Mouse (Mus musculus) kidney, postnatal 25 days (tissue): ENCODE data around the gene Timm8a1.
A peak's percentile ranks its signal among the peaks of the same experiment; 100 is the strongest.
"Not testable (repeated sequence)": the region's sequence is repeated elsewhere in the genome, so short reads cannot be mapped to it uniquely, and the experiment has no call there.

ENCODE experiments used
- DNase-seq, 2 experiments: peaks; one replicate each; pipeline ENCODE4 v3.0.0; 2021; ENCODE audit warnings: mixed read lengths in 2 of 2

Gene Timm8a1

GRCm38 (mm10) chrX:134541145-134541954 is at the start of gene Timm8a1:
TSS of gene Timm8a1 (minus strand) at chrX:134541865.
- peak; percentile 46 to 79 for DNase-seq

GRCm38 (mm10) chrX:134589836-134590235 is 48.2 kb upstream of the Timm8a1 start:
- no peak for DNase-seq

GRCm38 (mm10) chrX:134588997-134589396 is 47.3 kb upstream of the Timm8a1 start:
- no peak for DNase-seq

- DNase-seq: no peak
Observed at GRCm38 (mm10) chrX:134588261-134588660, 46.6 kb upstream of the Timm8a1 start.

- no peak for DNase-seq
Observed at GRCm38 (mm10) chrX:134586447-134586846, 44.8 kb upstream of the Timm8a1 start.

GRCm38 (mm10) chrX:134585103-134586002 is 43.7 kb upstream of the Timm8a1 start, which contains the start of gene Rpl36a:
TSS of gene Rpl36a (plus strand) at chrX:134585654.
- DNase-seq: peak; percentile 93 to 94

GRCm38 (mm10) chrX:134582888-134583669 is 41.4 kb upstream of the Timm8a1 start, which contains the start of gene Btk:
TSS of gene Btk (minus strand) at chrX:134583570.
- DNase-seq: no peak

- no peak for DNase-seq
Observed at GRCm38 (mm10) chrX:134582270-134582669, 40.6 kb upstream of the Timm8a1 start.

- no peak for DNase-seq
Observed at GRCm38 (mm10) chrX:134580528-134581305, 39.1 kb upstream of the Timm8a1 start.

- no peak for DNase-seq
Observed at GRCm38 (mm10) chrX:134577896-134578295, 36.2 kb upstream of the Timm8a1 start.

GRCm38 (mm10) chrX:134566536-134567222 is 25.0 kb upstream of the Timm8a1 start:
- no peak for DNase-seq

- DNase-seq: no peak
Observed at GRCm38 (mm10) chrX:134564326-134564725, 22.7 kb upstream of the Timm8a1 start.

GRCm38 (mm10) chrX:134554425-134554824 is 12.8 kb upstream of the Timm8a1 start:
- DNase-seq: no peak

GRCm38 (mm10) chrX:134553326-134553725 is 11.7 kb upstream of the Timm8a1 start:
- DNase-seq: no peak

- DNase-seq: peak in 1 of 2 experiments; percentile 14
Observed at GRCm38 (mm10) chrX:134550903-134551302, 9.2 kb upstream of the Timm8a1 start.

GRCm38 (mm10) chrX:134547330-134547729 is 5.7 kb upstream of the Timm8a1 start:
- DNase-seq: no peak

GRCm38 (mm10) chrX:134541955-134542308 is 267 bp upstream of the Timm8a1 start:
- no peak for DNase-seq

- DNase-seq: peak; percentile 7 to 47
Observed at GRCm38 (mm10) chrX:134540414-134541135, 1.1 kb downstream of the Timm8a1 start.

GRCm38 (mm10) chrX:134539795-134540194 is 1.9 kb downstream of the Timm8a1 start:
- not testable (repeated sequence) for DNase-seq

GRCm38 (mm10) chrX:134533346-134533745 is 8.3 kb downstream of the Timm8a1 start:
- DNase-seq: no peak
